Mouse (Mus musculus) kidney, postnatal 0 days (tissue): Measurements from ENCODE around the gene Pik3c2a. TPM values are rescaled to one million over a fixed set of nuclear protein-coding genes. Genes with fewer than 3 reads are reported as not detected.
A peak's percentile ranks its signal among the peaks of the same experiment; 100 is the strongest.

Experiments
- ATAC-seq: fragments of 200-750 bp; cut with Nextera tagmentation; replicated peaks from 2 replicates; pipeline ENCODE4 v1.8.0; 2017; ENCODE audit warnings: low read depth, moderate number of reproducible peaks, moderate TSS enrichment, moderate library complexity; ENCODE audit not compliant: low FRiP score
- DNase-seq: peaks from one replicate; pipeline ENCODE4 v3.0.0-alpha.2; 2016; ENCODE audit warnings: low spot score
- H3K27ac ChIP-seq: fragments of 300-500 bp; sonication (generic); 2 replicates; pipeline ENCODE4 v1.5.1; 2014; ENCODE audit warnings: mild to moderate bottlenecking
- H3K27me3 ChIP-seq: fragments of 300-500 bp; sonication (generic); 2 replicates; pipeline ENCODE4 v1.6.1; 2014; ENCODE audit warnings: low read length, mixed read lengths; ENCODE audit not compliant: insufficient read depth
- H3K36me3 ChIP-seq: fragments of 300-500 bp; sonication (generic); 2 replicates; pipeline ENCODE4 v1.6.1; 2014; ENCODE audit warnings: low read length, mixed read lengths; ENCODE audit not compliant: insufficient read depth
- H3K4me1 ChIP-seq: fragments of 300-500 bp; sonication (generic); replicated peaks from 2 replicates; pipeline ENCODE4 v1.6.1; 2014; ENCODE audit warnings: antibody characterized with exemption, low read length, mixed read lengths; ENCODE audit not compliant: insufficient read depth
- H3K4me2 ChIP-seq: fragments of 300-500 bp; sonication (generic); 2 replicates; pipeline ENCODE4 v1.6.1; 2014; ENCODE audit warnings: mild to moderate bottlenecking, low read length, moderate library complexity, mixed read lengths
- H3K4me3 ChIP-seq: fragments of 300-500 bp; sonication (generic); replicated peaks from 2 replicates; pipeline ENCODE4 v1.5.1; 2014; ENCODE audit warnings: low read depth, low read length
- H3K9ac ChIP-seq: fragments of 300-500 bp; sonication (generic); 2 replicates; pipeline ENCODE4 v1.6.1; 2014; ENCODE audit warnings: low read depth, low read length
- H3K9me3 ChIP-seq: fragments of 300-500 bp; sonication (generic); replicated peaks from 2 replicates; pipeline ENCODE4 v1.6.1; 2016; ENCODE audit warnings: low read length, inconsistent platforms, mixed read lengths
- CTCF ChIP-seq: IDR thresholded peaks from 2 replicates; pipeline ENCODE4 v1.5.1; 2016; ENCODE audit warnings: antibody characterized with exemption, low read depth, mild to moderate bottlenecking, moderate library complexity
- WGBS: fragments of 180-500 bp; shearing (Covaris S2); extraction: QIAGEN DNeasy Blood & Tissue Kit; methylation state at CpG from one replicate; pipeline ENCODE4 v1.1.7; 2014; 5-methylcytosine and 5-hydroxymethylcytosine counted together
- polyA plus RNA-seq: library from polyadenylated mRNA; unstranded; fragments of >200 nt; fragmentation: Nextera tagmentation; extraction: Ambion mirVana; gene quantifications from 2 replicates; pipeline ENCODE4 v1.2.1, GENCODE M21; 2015

Pik3c2a gene
- polyA plus RNA-seq, 1 experiment from 2014 or later = 13.8 TPM

DNA sequence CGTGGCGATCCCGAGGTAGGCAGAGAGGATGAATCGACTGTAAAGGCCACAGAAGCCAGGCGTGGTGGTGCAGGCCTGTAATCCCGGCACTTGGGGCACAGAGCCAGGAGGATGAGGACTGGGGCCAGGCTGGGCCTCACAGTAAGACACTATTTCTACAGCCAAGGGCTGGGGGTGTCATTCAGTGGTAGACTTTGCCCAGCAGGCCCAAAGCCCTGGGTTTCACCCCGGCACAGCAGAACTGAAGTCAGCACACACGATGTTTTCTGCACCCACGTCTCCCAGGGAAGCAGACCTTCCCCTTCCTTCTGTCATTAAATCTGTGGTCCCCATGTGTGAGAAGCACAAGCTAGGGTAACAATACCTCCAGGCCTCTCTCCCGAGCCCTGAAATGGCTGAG lies 144.9 kb downstream of the Pik3c2a start:
- TF ChIP-seq CTCF = no peak
- Histone ChIP-seq H3K27me3 (no peaks in the 10 kb centered on the region), H3K27ac (no peak overlapping the region), H3K9me3 (no peaks in the 10 kb centered on the region), H3K9ac (no peak overlapping the region), H3K4me1 (no peaks in the 10 kb centered on the region), H3K4me3 (no peak overlapping the region), H3K4me2 (no peak overlapping the region), H3K36me3 (no peaks in the 10 kb centered on the region)
- WGBS = 72% methylated on average over 10 of the region's 10 CpGs
- DNase-seq = no peak
- no peak for ATAC-seq

GRCm38 (mm10) chr7:116294961-116295360 lies 148.3 kb downstream of the Pik3c2a start:
- no peak overlapping the region for H3K4me2 ChIP-seq
- 35% methylated on average over 3 of the region's 3 CpGs for WGBS
- H3K4me3 ChIP-seq = no peak overlapping the region
- no peak; the same call in 1 of the 2 replicates for ATAC-seq
- H3K4me1 ChIP-seq = no peaks in the 10 kb centered on the region
- no peaks in the 10 kb centered on the region for H3K9me3 ChIP-seq
- H3K27me3 ChIP-seq = no peaks in the 10 kb centered on the region
- no peaks in the 10 kb centered on the region for H3K36me3 ChIP-seq
- H3K9ac ChIP-seq = no peak overlapping the region
- DNase-seq = no peak
- TF ChIP-seq CTCF = no peak
- peak overlapping the region; percentile 2; the same call in 1 of the 2 replicates for H3K27ac ChIP-seq

GRCm38 (mm10) chr7:116292377-116292776 lies 150.9 kb downstream of the Pik3c2a start:
- no peak for TF ChIP-seq CTCF
- H3K4me1 ChIP-seq = peaks cover 7% of the 10 kb centered on the region; the same call in 1 of the 2 replicates
- H3K9ac ChIP-seq = no peak overlapping the region
- peak overlapping the region; percentile 50; the same call in 1 of the 2 replicates for H3K27ac ChIP-seq
- DNase-seq (no peak), ATAC-seq (peak; percentile 73)
- 31% methylated on average over 5 of the region's 5 CpGs for whole genome bisulfite sequencing
- no peak overlapping the region for H3K4me3 ChIP-seq
- no peaks in the 10 kb centered on the region for H3K27me3 ChIP-seq
- H3K36me3 ChIP-seq = no peaks in the 10 kb centered on the region
- H3K9me3 ChIP-seq = no peaks in the 10 kb centered on the region
- H3K4me2 ChIP-seq = no peak overlapping the region

DNA sequence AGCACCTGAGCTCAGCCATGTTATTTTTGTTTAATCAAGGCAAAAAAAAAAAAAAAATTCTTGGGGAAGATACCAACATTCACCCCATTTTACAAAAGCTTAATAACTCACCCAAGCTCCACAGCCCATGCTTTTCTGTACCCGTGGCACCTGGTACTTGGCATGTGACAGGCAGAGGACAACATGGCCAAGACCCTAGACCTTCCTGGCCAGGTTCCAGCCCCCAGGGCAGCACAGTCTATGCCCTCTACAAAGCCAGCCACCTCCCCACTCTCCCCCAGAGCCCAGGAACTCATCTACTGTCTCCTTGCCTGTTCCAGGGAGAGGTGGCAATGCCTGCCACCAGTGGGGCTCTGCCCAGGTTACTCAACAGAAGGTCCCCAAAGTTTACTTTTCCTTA lies 152.7 kb downstream of the Pik3c2a start:
- no peak overlapping the region for H3K4me3 ChIP-seq
- H3K9me3 ChIP-seq = no peaks in the 10 kb centered on the region
- no peak overlapping the region for H3K9ac ChIP-seq
- 68% methylated on average over 1 of the region's 1 CpGs for WGBS
- H3K36me3 ChIP-seq = no peaks in the 10 kb centered on the region
- ATAC-seq (no peak), DNase-seq (no peak)
- peaks cover 14% of the 10 kb centered on the region for H3K4me1 ChIP-seq
- no peak overlapping the region for H3K4me2 ChIP-seq
- TF ChIP-seq CTCF = no peak
- no peak overlapping the region for H3K27ac ChIP-seq
- H3K27me3 ChIP-seq = no peaks in the 10 kb centered on the region

GRCm38 (mm10) chr7:116288996-116289395 lies 154.3 kb downstream of the Pik3c2a start:
- Histone ChIP-seq H3K27me3 (no peaks in the 10 kb centered on the region), H3K27ac (peak overlapping the region; percentile 44; the same call in 1 of the 2 replicates), H3K4me2 (no peak overlapping the region), H3K36me3 (no peaks in the 10 kb centered on the region), H3K9ac (no peak overlapping the region), H3K9me3 (no peaks in the 10 kb centered on the region), H3K4me3 (no peak overlapping the region), H3K4me1 (peaks cover 14% of the 10 kb centered on the region)
- TF ChIP-seq CTCF = no peak
- no peak for ATAC-seq
- WGBS = 72% methylated on average over 3 of the region's 3 CpGs
- DNase-seq = peak; percentile 31

DNA sequence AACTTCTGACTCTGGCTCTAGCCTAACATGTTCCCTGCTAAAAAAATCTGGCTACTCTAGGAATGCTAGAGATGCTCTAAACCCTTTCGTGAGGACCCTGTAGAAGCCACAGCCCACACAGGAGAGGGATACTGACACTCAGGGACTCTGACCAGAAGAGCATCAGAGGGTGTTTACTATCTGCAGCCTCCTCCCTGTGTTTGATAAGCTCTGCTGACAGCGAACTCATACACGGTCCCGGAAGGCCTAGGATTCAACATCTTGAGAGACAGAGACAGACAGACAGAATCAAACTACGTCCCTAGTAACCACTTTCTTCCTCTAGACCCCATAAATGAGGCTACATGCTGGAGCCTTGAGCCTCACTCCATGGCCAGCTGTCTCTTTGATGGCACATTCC lies 155.3 kb downstream of the Pik3c2a start:
- Histone ChIP-seq H3K27ac (peak overlapping the region; percentile 82), H3K4me1 (peaks cover 24% of the 10 kb centered on the region), H3K9ac (no peak overlapping the region), H3K9me3 (no peaks in the 10 kb centered on the region), H3K36me3 (no peaks in the 10 kb centered on the region), H3K4me2 (no peak overlapping the region), H3K4me3 (no peak overlapping the region), H3K27me3 (no peaks in the 10 kb centered on the region)
- ATAC-seq = no peak
- TF ChIP-seq CTCF = no peak
- 77% methylated on average over 5 of the region's 5 CpGs for WGBS
- no peak for DNase-seq

Other genes with a start within 250 kb of the Pik3c2a start
- 11.8 and 12.1 TPM in 2 replicates for gene Plekha7, start 135.1 kb downstream of the Pik3c2a start, polyA plus RNA-seq
- 741 and 816 TPM in 2 replicates for gene Rps13, start 109.3 kb downstream of the Pik3c2a start, polyA plus RNA-seq
- 23.1 and 23.3 TPM in 2 replicates for gene Nucb2, start 60.9 kb upstream of the Pik3c2a start, polyA plus RNA-seq